Mouse (Mus musculus) cerebellum, adult 2 months (tissue): ENCODE data around the gene Camk2d.

ENCODE experiments used
- CTCF ChIP-seq: fragments of 200-500 bp; IDR thresholded peaks from 2 replicates; pipeline ENCODE4 v1.5.1; 2011; ENCODE audit warnings: low read depth, mild to moderate bottlenecking, control low read depth, low read length, moderate library complexity, borderline replicate concordance; ENCODE audit not compliant: insufficient read depth
- POLR2A ChIP-seq: fragments of 200-500 bp; IDR thresholded peaks from 2 replicates; pipeline ENCODE4 v1.6.1; 2011; ENCODE audit warnings: low read length, control low read depth, borderline replicate concordance; ENCODE audit not compliant: insufficient read depth

DNA sequence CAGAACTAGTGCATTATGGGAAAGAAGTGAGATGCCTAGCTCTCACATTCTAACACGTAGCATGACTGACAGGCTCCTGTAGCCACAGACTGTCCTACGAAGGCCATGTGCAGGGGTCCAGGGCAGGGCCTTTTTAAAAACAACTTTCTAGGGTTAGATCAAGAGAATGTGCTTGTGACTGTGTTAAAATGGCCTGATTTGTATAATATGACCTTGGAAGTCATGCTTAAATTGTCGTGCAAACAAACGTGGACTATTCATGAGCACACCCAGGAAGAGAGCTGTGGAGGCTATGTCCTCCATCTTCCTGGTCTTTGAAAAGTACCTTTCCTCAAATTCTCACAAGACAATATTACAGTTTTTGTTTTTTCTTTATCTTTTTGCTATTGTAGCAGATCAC is 91.0 kb downstream of the Camk2d start:
- TF ChIP-seq POLR2A (no peak), CTCF (no peak)
